Mouse (Mus musculus) G1E (cell line): Measurements from ENCODE around the gene Asb11. TPM values are rescaled to one million over a fixed set of nuclear protein-coding genes. Genes with fewer than 3 reads are reported as not detected.

ENCODE experiments used
- ATAC-seq: 2 replicates; pipeline ENCODE4 v1.8.0; 2016; ENCODE audit warnings: mild to moderate bottlenecking; ENCODE audit not compliant: insufficient number of reproducible peaks, poor library complexity, low FRiP score, severe bottlenecking; ENCODE audit errors: extremely low read depth
- DNase-seq: peaks from one replicate; pipeline ENCODE4 v3.0.0; 2012; ENCODE audit warnings: low spot score
- H3K27me3 ChIP-seq: 2 replicates; pipeline ENCODE4 v1.6.1; 2012; ENCODE audit warnings: mild to moderate bottlenecking, low read length, inconsistent platforms; ENCODE audit not compliant: insufficient read depth
- H3K36me3 ChIP-seq: replicated peaks from 2 replicates; pipeline ENCODE3; 2012; ENCODE audit warnings: mild to moderate bottlenecking, inconsistent platforms
- H3K4me1 ChIP-seq: 2 replicates; pipeline ENCODE4 v1.6.1; 2012; ENCODE audit warnings: low read depth, low read length, inconsistent platforms, mixed read lengths; ENCODE audit not compliant: insufficient read depth
- H3K4me3 ChIP-seq: 2 replicates; pipeline ENCODE4 v1.5.1; 2012; ENCODE audit warnings: low read depth, mild to moderate bottlenecking, inconsistent platforms, low read length, moderate library complexity, mixed read lengths
- H3K9me3 ChIP-seq: replicated peaks from 2 replicates; pipeline ENCODE4 v1.6.1; 2012; ENCODE audit warnings: inconsistent platforms
- CTCF ChIP-seq: IDR thresholded peaks from 2 replicates; pipeline ENCODE4 v1.5.1; 2012; ENCODE audit warnings: low read depth, low read length, inconsistent platforms, mixed read lengths
- GATA1 ChIP-seq: IDR thresholded peaks from 2 replicates; pipeline ENCODE4 v1.6.1; 2012; ENCODE audit warnings: borderline replicate concordance, low read length, inconsistent platforms, mixed read lengths
- GATA2 ChIP-seq: IDR thresholded peaks from 2 replicates; pipeline ENCODE4 v1.6.1; 2012; ENCODE audit warnings: low read depth, low read length, inconsistent platforms, borderline replicate concordance
- POLR2AphosphoS5 ChIP-seq: IDR thresholded peaks from 2 replicates; pipeline ENCODE4 v1.6.1; 2012; ENCODE audit warnings: low read depth, low read length, inconsistent platforms; ENCODE audit not compliant: insufficient replicate concordance
- TAL1 ChIP-seq: conservative IDR thresholded peaks from 2 replicates; pipeline ENCODE4 v1.6.1; 2012; ENCODE audit warnings: low read depth, low read length, inconsistent platforms, mixed read lengths
- polyA plus RNA-seq: library from polyadenylated mRNA; stranded (reverse); fragments of >175 nt; gene quantifications from 2 replicates; pipeline ENCODE4 v1.2.3, GENCODE M21; 2012
- total RNA-seq, 2 experiments: library from RNA; stranded (forward) in 1 of 2; stranded (reverse) in 1 of 2; fragments of 200-1000 nt in 1 of 2; fragments of >200 nt in 1 of 2; fragmentation: Nextera tagmentation in 1 of 2; gene quantifications; 2 replicates each; pipeline ENCODE4 v1.2.3; 2014 to 2017

The Asb11 gene
- total and polyA plus RNA-seq, 3 experiments, result 0.38 TPM; not detected in 2

GRCm38 (mm10) chrX:164410562-164410961 is 26.2 kb upstream of the Asb11 start:
- TF ChIP-seq GATA2, result no peak
- no peak for TF ChIP-seq GATA1
- no peak for TF ChIP-seq TAL1
- no peak for TF ChIP-seq POLR2AphosphoS5
- TF ChIP-seq CTCF, result no peak

DNA sequence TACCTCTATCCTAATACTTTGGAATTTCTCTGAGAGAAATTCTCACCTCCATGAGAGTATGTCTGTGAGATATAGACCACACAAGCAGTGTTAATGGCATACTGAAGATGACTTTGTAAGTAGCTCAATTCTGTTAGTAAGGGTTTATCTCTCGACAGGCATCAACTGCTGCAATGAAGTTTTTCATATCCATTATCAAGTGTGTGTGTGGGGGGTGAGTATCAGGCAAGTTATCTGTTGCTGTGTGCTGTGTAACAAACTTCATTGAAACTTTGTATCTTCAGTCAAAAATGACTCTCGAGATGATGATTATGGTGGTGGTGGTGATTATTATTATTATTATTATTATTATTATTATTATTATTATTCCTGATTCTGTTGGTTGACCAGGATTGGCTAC is 20.0 kb upstream of the Asb11 start:
- ATAC-seq (no peak), DNase-seq (no peak)
- no peaks in the 10 kb centered on the region for H3K27me3 ChIP-seq
- peaks cover 3% of the 10 kb centered on the region for H3K36me3 ChIP-seq
- no peak for TF ChIP-seq GATA2
- no peak for TF ChIP-seq GATA1
- no peak overlapping the region for H3K4me3 ChIP-seq
- no peaks in the 10 kb centered on the region for H3K9me3 ChIP-seq
- H3K4me1 ChIP-seq, result peaks cover 11% of the 10 kb centered on the region; the same call in 1 of the 2 replicates

More at GRCm38 (mm10) chrX:164410562-164410961, 26.2 kb upstream of the Asb11 start:
- no peaks in the 10 kb centered on the region for H3K36me3 ChIP-seq
- peaks cover 12% of the 10 kb centered on the region for H3K27me3 ChIP-seq
- H3K9me3 ChIP-seq, result no peaks in the 10 kb centered on the region
- H3K4me1 ChIP-seq, result no peaks in the 10 kb centered on the region
- ATAC-seq, result no peak
- H3K4me3 ChIP-seq, result no peak overlapping the region
- DNase-seq, result no peak

DNA sequence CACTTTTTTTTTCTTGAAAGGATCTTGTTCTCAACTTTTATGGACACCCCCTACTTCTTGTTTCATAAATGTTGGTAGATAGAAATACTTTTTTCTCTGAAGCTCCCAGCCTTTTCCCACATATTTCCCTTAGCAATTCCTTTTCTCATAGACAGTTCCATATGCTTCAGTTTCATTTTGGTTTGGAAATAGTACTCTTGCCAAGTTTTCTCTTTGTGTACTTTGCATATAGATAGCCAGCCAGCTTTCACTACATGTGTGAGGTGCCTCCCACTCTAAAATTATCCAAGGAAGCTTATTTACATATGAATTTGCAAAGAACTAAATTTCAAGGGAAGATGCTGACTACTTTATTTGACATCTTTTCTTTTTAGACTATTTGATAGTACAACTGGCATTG is 18.8 kb upstream of the Asb11 start:
- Histone ChIP-seq H3K9me3 (no peaks in the 10 kb centered on the region), H3K27me3 (no peaks in the 10 kb centered on the region), H3K4me3 (no peak overlapping the region), H3K36me3 (peaks cover 11% of the 10 kb centered on the region), H3K4me1 (peaks cover 17% of the 10 kb centered on the region; the same call in 1 of the 2 replicates)
- TF ChIP-seq GATA2 (no peak), TAL1 (no peak), POLR2AphosphoS5 (no peak), CTCF (no peak)
- DNase-seq, result no peak
- no peak for ATAC-seq

DNA sequence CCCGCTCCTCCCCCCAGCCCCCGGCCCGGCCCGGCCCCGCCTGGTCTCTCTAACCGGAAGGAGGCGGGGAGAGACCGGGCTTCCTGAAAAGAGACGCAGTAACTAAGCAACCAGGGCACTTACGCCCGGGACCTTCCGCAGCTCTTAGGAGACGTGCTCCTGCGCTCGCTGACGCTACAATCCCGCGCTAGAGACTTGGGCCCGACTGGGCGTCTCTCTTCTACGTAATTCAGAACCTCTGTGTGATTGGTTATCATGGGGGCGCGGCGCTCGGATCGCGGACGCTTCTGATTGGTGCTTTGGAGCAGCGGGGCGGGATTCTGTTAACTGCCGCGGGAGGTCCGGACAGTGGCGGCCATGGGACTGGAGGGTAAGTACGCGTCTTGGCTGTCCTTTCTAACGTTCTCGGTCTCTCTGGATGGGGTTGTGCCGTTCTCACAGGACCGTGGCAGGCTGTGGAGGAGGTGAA is 17.3 kb upstream of the Asb11 start, which contains the start of gene Piga:
Piga (plus strand) TSS at position 317 of the 469 bp plus-strand sequence.
- ATAC-seq (peak; percentile 98), DNase-seq (peak; percentile 62)
- TF ChIP-seq CTCF, result no peak
- TF ChIP-seq TAL1, result no peak
- no peak for TF ChIP-seq GATA2
- no peak for TF ChIP-seq GATA1
- no peak for TF ChIP-seq POLR2AphosphoS5
- no peaks in the 10 kb centered on the region for H3K27me3 ChIP-seq
- peaks cover 17% of the 10 kb centered on the region; the same call in 1 of the 2 replicates for H3K4me1 ChIP-seq
- H3K9me3 ChIP-seq, result no peaks in the 10 kb centered on the region
- H3K36me3 ChIP-seq, result peaks cover 20% of the 10 kb centered on the region
- H3K4me3 ChIP-seq, result peak within 1 kb of the TSS; percentile 74

DNA sequence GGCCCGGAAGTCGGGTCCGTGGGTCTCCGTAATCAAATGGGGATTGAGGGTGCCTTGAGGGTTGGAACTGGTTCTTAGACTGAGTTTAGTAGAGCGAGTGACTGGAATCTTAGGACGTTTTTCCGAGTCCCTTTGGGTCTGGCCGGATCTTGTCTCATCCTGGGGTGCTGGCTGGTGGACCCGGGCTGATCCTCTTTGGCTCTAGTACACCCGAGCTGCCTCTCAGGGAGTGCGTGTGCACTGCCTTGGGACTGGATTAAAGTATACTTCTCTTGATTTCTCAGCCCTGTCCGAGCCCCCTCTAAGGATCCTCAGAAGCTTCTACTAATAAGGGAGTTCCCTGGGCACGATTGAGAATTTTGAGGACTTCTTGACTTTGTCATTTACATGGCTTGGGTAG is 16.8 kb upstream of the Asb11 start:
- H3K4me3 ChIP-seq, result peak overlapping the region; percentile 74
- peaks cover 20% of the 10 kb centered on the region for H3K36me3 ChIP-seq
- H3K4me1 ChIP-seq, result peaks cover 17% of the 10 kb centered on the region; the same call in 1 of the 2 replicates
- no peak for ATAC-seq
- no peaks in the 10 kb centered on the region for H3K9me3 ChIP-seq
- no peak for DNase-seq
- TF ChIP-seq GATA1 (no peak), POLR2AphosphoS5 (no peak), CTCF (no peak), GATA2 (no peak), TAL1 (no peak)
- no peaks in the 10 kb centered on the region for H3K27me3 ChIP-seq

GRCm38 (mm10) chrX:164420518-164420917 is 16.3 kb upstream of the Asb11 start:
- Histone ChIP-seq H3K36me3 (peaks cover 24% of the 10 kb centered on the region), H3K4me1 (peaks cover 17% of the 10 kb centered on the region; the same call in 1 of the 2 replicates), H3K4me3 (peak overlapping the region; percentile 74), H3K27me3 (no peaks in the 10 kb centered on the region), H3K9me3 (no peaks in the 10 kb centered on the region)
- TF ChIP-seq TAL1 (no peak), POLR2AphosphoS5 (no peak), GATA2 (no peak), CTCF (no peak), GATA1 (no peak)
- DNase-seq, result no peak
- ATAC-seq, result no peak

- Histone ChIP-seq H3K27me3 (no peaks in the 10 kb centered on the region), H3K9me3 (no peaks in the 10 kb centered on the region), H3K36me3 (peaks cover 49% of the 10 kb centered on the region), H3K4me3 (no peak overlapping the region), H3K4me1 (peaks cover 14% of the 10 kb centered on the region; the same call in 1 of the 2 replicates)
- TF ChIP-seq TAL1 (no peak), GATA1 (no peak), POLR2AphosphoS5 (no peak), GATA2 (no peak), CTCF (no peak)
- DNase-seq (no peak), ATAC-seq (no peak)
Measured at GRCm38 (mm10) chrX:164424821-164425220, 12.0 kb upstream of the Asb11 start.
